Mouse (Mus musculus) layer of hippocampus, adult 8-10 months (tissue): ENCODE measurements around the gene Ubash3b. TPM values are rescaled to one million over a fixed set of nuclear protein-coding genes. Genes with fewer than 3 reads are reported as not detected.

Source experiments
- DNase-seq, 2 experiments: peaks; one replicate each; pipeline ENCODE4 v3.0.0; 2022; ENCODE audit warnings: low spot score in 2 of 2
- total RNA-seq, 4 experiments: library from RNA; stranded (reverse); gene quantifications; 2 replicates each; pipeline ENCODE4 v1.2.4; 2022

Ubash3b gene
- total RNA-seq, 4 experiments from 2014 or later: 26.1 to 30.8 (median 29.7) TPM

GRCm38 (mm10) chr9:41099067-41099466 is 62.4 kb downstream of the Ubash3b start:
- DNase-seq: no peak

- no peak for DNase-seq
Observed at GRCm38 (mm10) chr9:41098065-41098464, 63.4 kb downstream of the Ubash3b start.

DNA sequence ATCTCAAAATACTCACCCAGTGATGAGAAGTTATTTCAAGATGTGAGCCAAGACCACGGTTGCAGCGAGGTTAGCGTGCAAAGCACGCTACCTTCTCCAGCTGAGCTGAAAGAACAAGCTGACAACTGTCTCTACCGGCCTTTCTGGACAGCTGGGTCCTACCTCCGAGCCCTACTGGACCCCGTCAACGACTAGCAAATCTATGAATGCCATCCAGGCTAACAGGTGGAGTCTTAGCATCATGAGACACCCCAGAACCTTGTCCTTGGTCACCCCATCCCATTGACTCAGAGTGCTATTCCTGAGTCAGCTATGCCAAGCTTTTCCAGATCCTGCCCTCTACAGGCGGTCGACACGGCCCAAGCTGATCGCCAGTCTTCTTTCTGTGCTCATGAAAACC is 69.5 kb downstream of the Ubash3b start:
- no peak for DNase-seq

DNA sequence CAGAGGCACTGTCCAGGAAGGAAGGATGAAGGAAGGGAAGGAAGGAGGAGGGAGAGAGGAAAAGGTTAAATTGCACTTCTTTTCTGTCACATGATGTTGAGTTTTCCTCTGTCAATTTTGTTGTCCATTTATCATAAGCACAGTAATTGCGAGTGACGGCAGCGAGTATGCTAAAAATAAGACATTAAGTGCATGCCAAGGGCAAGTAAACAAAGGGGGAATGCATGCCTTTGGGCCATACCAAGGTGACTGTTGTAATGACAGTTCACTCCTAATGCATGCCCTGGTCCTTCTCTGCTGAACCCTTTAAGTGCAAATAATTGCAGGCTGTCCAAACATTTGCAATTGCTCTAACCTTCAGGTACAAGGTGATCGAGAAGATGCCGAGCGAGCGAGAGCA is 70.3 kb downstream of the Ubash3b start:
- DNase-seq: no peak

DNA sequence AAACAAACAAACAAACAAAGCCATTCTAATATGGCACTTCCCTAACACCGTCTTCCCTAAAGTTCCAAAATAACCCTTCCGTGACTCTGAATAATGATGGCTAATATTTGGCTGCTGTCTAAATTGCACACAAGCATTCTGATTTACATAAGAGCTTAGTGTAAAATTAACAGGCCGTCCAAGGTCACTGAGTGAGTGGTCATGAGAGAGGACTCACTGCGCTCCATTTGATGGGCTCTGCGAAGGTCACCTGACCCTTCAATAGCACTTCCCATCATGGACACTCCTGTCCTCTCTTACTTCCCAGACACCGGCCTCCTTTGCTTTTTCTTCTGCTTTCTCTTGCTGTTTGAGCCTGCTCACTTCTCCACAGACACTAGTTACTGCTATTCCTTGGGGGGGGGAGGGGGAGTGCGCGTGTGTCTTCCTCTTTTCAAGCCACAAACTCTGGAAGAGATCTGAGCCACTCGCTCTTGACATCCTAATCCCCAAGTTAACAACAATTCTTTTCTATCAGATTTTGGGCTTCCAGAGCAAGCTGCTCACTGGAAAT is 73.6 kb downstream of the Ubash3b start:
- no peak for DNase-seq

DNA sequence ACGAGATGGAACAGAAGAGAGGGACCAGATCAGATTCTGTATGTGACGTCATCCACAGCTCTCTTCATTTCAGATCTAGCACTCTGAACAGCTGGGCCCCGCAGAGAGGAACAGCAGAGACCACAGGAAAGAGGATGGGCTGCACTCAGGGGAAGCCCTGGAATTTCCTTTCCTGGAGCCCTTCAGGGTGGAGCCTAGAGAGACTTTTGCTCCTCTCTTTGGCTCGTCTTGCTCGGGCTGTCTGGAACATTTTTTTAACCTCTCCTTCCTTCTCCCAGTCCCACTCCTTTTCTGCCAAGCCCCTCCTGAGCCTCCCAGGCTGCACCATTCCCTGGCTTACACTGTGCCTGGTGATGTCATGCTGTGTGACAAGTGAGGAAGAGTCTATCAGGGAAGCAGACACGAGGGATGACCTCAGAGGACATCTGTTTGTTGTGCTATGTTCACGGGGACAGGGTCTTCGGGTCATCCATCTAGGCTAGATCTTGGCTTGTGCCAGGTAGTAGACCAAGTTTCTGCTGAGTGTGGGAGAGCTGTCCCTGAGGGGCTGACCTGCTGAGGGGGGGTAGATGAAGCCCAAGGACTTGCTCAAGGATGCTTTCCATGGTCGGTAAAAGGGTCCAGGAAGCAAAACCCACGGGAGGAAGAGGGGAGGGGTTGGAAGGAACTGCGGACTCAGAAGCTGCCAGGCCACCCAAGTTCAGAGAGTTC is 77.2 kb downstream of the Ubash3b start:
- no peak for DNase-seq

GRCm38 (mm10) chr9:41083386-41084055 is 78.0 kb downstream of the Ubash3b start:
- no peak for DNase-seq

DNA sequence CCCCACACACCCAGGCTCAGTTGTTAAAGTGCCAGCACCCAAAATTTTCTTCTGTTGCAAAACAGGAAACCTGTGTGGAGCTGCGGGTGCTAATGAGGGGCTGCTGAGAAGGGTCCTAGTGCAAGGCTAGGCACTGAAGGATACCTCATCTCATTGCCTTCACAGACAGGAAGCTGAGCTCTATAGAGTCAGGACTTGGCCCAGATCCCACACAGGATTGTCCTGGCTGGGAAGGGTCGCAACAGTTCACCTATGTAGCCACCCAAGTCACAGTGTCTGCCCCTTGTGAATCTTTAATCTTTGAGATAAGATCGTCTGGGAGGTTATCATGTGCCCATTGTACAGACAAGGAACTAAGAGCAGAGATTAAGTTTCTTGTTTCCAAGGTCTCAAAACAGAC is 78.6 kb downstream of the Ubash3b start:
- no peak for DNase-seq

DNA sequence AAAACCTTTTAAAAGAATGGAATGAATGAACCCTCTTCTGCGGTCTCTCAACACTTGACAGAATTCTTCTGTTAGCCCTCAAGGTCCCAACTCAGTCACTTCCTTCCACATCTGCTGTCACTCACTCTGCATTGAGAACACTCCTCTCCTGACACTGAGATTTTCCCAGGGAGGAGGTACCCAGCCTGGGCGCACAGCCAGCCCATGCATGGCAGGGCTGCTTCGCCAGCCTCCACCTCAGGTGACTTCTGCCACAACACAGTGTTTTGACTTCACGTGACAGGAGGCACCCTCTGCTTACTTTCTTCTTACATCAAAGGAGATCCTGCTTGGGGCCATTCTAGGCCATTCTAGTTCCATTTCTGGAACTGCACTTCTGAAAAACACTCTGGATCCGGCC is 80.6 kb downstream of the Ubash3b start:
- no peak for DNase-seq

DNA sequence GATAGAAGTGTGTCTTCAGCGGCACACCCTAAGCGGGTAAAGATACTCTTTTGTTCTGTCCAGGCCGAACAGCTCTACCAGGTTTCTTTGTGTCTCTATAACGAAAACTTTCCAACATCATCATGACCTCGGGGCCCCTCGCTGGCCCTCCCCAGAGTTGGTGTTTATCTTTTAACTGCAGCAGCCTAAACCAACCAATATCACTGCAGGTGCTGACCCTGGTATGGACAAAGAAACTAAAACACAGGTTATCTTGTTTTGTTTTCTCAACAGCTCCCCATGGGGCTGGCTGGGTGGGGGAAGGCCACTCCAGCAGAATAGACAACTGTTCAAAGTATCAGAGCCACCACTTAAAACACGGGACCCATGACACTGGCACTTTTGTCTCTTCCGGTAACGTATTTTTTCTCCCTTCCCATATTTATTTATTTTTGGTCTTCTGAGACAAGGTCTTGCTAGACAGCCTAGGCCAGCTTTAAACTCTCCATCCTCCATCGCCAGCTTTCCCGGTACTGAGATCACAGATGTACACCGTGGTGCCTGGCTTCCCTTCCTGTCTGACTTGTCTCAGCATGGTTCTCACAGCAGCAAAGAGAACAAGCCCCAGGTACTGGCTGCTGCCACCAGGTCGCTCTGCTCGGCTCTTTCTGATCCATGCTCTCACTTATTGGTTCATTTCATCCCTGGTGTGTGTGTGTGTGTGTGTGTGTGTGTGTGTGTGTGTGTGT is 81.9 kb downstream of the Ubash3b start:
- DNase-seq: no peak

- peak; percentile 47 to 53 for DNase-seq
Observed at GRCm38 (mm10) chr9:41078198-41078597, 83.3 kb downstream of the Ubash3b start.

- DNase-seq: no peak
Observed at GRCm38 (mm10) chr9:41076150-41076549, 85.3 kb downstream of the Ubash3b start.

- DNase-seq: no peak
Observed at GRCm38 (mm10) chr9:41075528-41075927, 86.0 kb downstream of the Ubash3b start.

DNA sequence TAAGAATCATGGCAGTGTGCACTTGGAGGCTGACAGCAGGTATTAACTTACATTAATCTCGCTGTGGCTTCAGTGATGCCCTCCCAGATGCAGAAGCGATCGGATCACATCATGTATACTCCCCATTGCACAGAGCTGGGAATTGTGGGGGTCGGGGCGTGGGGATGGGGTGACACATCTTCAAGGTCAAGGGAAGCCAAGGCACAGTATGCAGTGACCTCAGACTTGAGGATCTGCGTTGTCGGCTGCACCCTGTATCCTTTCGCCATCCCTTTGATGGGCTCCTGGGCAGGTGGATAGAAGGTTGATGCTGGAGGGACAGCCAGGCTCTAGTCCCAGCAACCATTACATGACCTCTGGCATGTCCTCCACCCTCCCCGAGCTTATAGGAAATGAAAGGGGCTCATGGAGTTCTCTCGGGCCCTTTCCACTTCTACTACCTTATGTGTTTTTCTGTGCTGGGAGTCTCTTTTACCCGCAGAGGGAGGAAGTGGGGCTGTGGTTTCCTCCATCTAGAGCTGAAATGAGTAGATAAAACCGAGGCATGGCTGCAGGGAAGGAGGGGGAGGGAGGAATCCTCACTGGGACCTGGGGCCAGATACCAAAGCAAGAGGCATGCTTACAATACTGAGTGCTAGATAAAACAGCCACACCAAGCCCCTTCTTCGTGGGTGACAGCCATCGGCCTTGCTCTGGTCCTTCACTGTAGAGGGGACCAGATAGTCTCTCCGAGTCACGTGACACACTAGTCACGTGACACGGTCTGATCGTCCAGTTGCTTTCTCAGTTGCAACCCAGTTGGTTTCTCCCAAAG is 88.1 kb downstream of the Ubash3b start:
- DNase-seq: no peak

DNA sequence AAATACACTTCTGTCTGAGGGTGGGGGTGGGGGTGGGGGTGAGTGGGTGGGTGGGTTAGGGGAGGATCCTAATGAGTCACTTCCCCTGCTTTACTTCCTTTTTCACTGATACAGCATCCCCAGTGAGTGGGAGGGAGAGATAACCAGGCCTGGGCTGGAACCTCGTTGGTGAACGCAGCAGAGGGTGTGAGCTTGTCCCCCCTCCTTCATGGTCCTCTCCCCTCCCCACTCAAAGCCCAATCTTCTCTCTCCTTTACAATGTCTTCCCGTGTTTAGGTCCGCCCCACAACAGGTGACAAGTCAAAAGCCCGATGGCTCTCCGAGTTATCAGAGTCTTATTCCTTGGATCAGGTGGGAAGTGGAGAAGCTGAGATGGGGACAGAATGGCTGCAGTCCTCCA is 88.7 kb downstream of the Ubash3b start:
- no peak for DNase-seq

- DNase-seq: no peak
Observed at GRCm38 (mm10) chr9:41071906-41072511, 89.5 kb downstream of the Ubash3b start.

- no peak for DNase-seq
Observed at GRCm38 (mm10) chr9:41070761-41071181, 90.7 kb downstream of the Ubash3b start.

- DNase-seq: no peak
Observed at GRCm38 (mm10) chr9:41069509-41069908, 92.0 kb downstream of the Ubash3b start.

DNA sequence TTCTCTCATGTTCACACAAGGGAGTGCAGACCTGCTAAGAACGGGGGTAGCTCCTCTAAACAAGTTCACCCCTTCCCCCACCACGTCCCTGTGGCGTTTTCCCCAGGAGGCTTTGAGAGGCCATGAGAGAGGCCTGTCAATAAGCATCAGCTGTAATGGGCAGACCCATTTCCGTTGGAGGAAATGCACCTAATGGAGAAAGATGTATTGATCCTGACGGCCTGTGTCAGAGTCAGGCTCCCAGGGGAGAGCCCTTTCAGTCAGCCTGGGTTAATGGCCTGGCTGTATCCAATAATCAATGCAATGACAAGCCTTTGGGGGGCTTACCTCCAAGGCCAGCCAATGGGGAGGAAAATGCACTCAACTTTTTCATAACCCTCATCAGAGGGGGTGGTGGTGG is 100.1 kb downstream of the Ubash3b start:
- DNase-seq: no peak

- DNase-seq: no peak
Observed at GRCm38 (mm10) chr9:41060617-41061016, 100.9 kb downstream of the Ubash3b start.
